Mouse (Mus musculus) lung, adult 2 months (tissue): ENCODE data around the gene Trpc2.

Experiments
- CTCF ChIP-seq: fragments of 200-500 bp; IDR thresholded peaks from 2 replicates; pipeline ENCODE4 v1.5.1; 2011; ENCODE audit warnings: mild to moderate bottlenecking, low read length, control low read depth; ENCODE audit not compliant: insufficient read depth
- POLR2A ChIP-seq: fragments of 200-500 bp; IDR thresholded peaks from 2 replicates; pipeline ENCODE4 v1.6.1; 2011; ENCODE audit warnings: low read depth, mild to moderate bottlenecking, control low read depth, low read length, borderline replicate concordance; ENCODE audit errors: extremely low read depth

DNA sequence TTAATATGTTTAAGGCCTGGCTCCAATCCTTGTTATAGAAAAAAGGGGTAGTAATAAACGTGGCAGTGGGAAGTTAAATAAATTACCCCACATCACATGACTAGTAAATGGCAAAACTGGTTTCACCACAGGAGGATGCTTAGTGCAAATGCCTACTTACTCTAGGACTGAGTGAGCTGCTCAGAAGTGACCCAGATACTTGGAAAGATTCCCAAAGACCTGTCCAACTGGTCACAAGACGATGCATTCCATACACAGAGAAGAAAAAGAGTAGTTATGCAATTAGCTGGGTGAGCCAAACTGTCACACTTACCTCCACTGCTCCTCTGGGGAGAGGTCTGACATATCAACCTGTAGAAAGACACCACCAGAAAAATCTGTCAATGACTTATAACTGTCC lies 40.6 kb upstream of the Trpc2 start:
- TF ChIP-seq CTCF (no peak), POLR2A (no peak)
